Mouse (Mus musculus): ENCODE data around the gene Pard6a. TPM values are rescaled to one million over a fixed set of nuclear protein-coding genes. Genes with fewer than 3 reads are reported as not detected.

Pard6a gene
- total RNA-seq, 1 experiment from 2014 or later = 28.7 TPM

GRCm38 (mm10) chr8:105727397-105728124 is 26.6 kb downstream of the Pard6a start:
- no peak for ATAC-seq (replicated peaks; ENCODE audit: insufficient number of reproducible peaks, low FRiP score, low TSS enrichment, poor library complexity, severe bottlenecking)

- ATAC-seq (replicated peaks; ENCODE audit: insufficient number of reproducible peaks, low FRiP score, low TSS enrichment, poor library complexity, severe bottlenecking) = no peak
These were observed 31.2 kb downstream of the Pard6a start for GRCm38 (mm10) chr8:105732186-105732585.

DNA sequence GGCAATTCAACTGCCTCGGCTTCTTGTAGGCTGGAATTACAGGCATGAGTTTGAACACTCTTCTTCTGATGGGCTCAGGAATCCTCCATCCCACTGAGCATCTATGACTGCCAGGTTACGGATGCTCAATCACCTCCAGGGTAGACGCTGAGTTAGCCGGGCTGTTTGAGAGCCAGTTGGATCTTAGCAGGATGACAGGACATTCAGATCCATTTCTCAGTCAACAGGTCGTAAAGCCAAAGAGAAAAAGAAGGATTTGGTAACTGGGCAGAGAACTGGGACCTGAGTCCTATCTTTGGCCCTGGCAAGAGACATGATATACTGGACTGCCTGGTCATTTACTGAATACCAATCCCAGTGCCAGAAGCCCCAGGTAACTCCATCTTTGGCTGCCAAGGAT is 38.3 kb downstream of the Pard6a start:
- ATAC-seq (replicated peaks; ENCODE audit: insufficient number of reproducible peaks, low FRiP score, low TSS enrichment, poor library complexity, severe bottlenecking) = no peak

- no peak for ATAC-seq (replicated peaks; ENCODE audit: insufficient number of reproducible peaks, low FRiP score, low TSS enrichment, poor library complexity, severe bottlenecking)
These were observed 42.4 kb downstream of the Pard6a start for GRCm38 (mm10) chr8:105743301-105743700.

- ATAC-seq (replicated peaks; ENCODE audit: insufficient number of reproducible peaks, low FRiP score, low TSS enrichment, poor library complexity, severe bottlenecking) = no peak
These were observed 49.7 kb downstream of the Pard6a start for GRCm38 (mm10) chr8:105750606-105751005.

Other genes with a start within 250 kb of the Pard6a start
- gene Tppp3, start 229.6 kb upstream of the Pard6a start, total RNA-seq (2017) = 164 to 258 TPM (median 248 TPM) in 3 replicates
- 0.43 to 0.49 TPM (median 0.48 TPM) in 3 replicates for gene Zdhhc1, start 204.2 kb upstream of the Pard6a start, total RNA-seq (2017)
- gene Hsd11b2, start 182.4 kb upstream of the Pard6a start, total RNA-seq (2017) = not detected in 3 replicates
- 62.8 to 77.2 TPM (median 68.8 TPM) in 3 replicates for gene Atp6v0d1, start 135.1 kb upstream of the Pard6a start, total RNA-seq (2017)
- 0.64 to 6.4 TPM (median 1.2 TPM) in 3 replicates for gene Ripor1, start 95.9 kb upstream of the Pard6a start, total RNA-seq (2017)
- 75.1 to 125 TPM (median 91.9 TPM) in 3 replicates for gene Ctcf, start 64.6 kb upstream of the Pard6a start, total RNA-seq (2017)
- gene Agrp, start 63.8 kb upstream of the Pard6a start, total RNA-seq (2017) = 3.6 to 4.9 TPM in 2 of 3 replicates, not detected in the other
- 1.7 to 3.9 TPM (median 2.4 TPM) in 3 replicates for gene Carmil2, start 14.9 kb upstream of the Pard6a start, total RNA-seq (2017)
- gene Acd, start within 50 bp of the Pard6a start, total RNA-seq (2017) = 8.7 to 25.2 TPM (median 9.7 TPM) in 3 replicates
- gene 4933405L10Rik, start 6.5 kb downstream of the Pard6a start, total RNA-seq (2017) = not detected in 3 replicates
- gene Enkd1, start 7.1 kb downstream of the Pard6a start, total RNA-seq (2017) = 0.43 to 1.6 TPM in 2 of 3 replicates, not detected in the other
- gene Gfod2, start 57.5 kb downstream of the Pard6a start, total RNA-seq (2017) = 0.21 to 2.7 TPM in 2 of 3 replicates, not detected in the other
- 11.8 to 19.7 TPM (median 13.0 TPM) in 3 replicates for gene Ranbp10, start 126.2 kb downstream of the Pard6a start, total RNA-seq (2017)
- 0.19 TPM in 1 of 3 replicates, not detected in the others for gene Tsnaxip1, start 126.6 kb downstream of the Pard6a start, total RNA-seq (2017)
- 3.6 to 7.3 TPM (median 5.4 TPM) in 3 replicates for gene Cenpt, start 152.1 kb downstream of the Pard6a start, total RNA-seq (2017)
- gene Thap11, start 154.0 kb downstream of the Pard6a start, total RNA-seq (2017) = 12.3 to 21.2 TPM (median 20.9 TPM) in 3 replicates
- gene Nutf2, start 159.4 kb downstream of the Pard6a start, total RNA-seq (2017) = 20.2 to 38.8 TPM (median 28.6 TPM) in 3 replicates
- 29.2 to 48.9 TPM (median 46.8 TPM) in 3 replicates for gene Edc4, start 179.7 kb downstream of the Pard6a start, total RNA-seq (2017)
- 3.6 TPM in 1 of 3 replicates, not detected in the others for gene Nrn1l, start 192.4 kb downstream of the Pard6a start, total RNA-seq (2017)
- 11.4 to 15.3 TPM (median 11.6 TPM) in 3 replicates for gene Pskh1, start 199.3 kb downstream of the Pard6a start, total RNA-seq (2017)
- not detected in 3 replicates for gene Ctrl, start 232.7 kb downstream of the Pard6a start, total RNA-seq (2017)
- gene Psmb10, start 237.3 kb downstream of the Pard6a start, total RNA-seq (2017) = 98.5 to 154 TPM (median 99.0 TPM) in 3 replicates
- not detected in 3 replicates for gene Lcat, start 242.2 kb downstream of the Pard6a start, total RNA-seq (2017)